Mouse (Mus musculus): Measurements from ENCODE around the gene Hdgf. TPM values are rescaled to one million over a fixed set of nuclear protein-coding genes. Genes with fewer than 3 reads are reported as not detected.

Gene Hdgf
- polyA plus RNA-seq, 1 experiment = 200 TPM

- Histone ChIP-seq H3K27me3 (ENCODE audit: control insufficient read depth, insufficient read depth, insufficient read length) (no peaks in the 10 kb centered on the region), H3ac (ENCODE audit: control insufficient read depth, insufficient read length) (peak overlapping the region; percentile 39), H3K79me2 (ENCODE audit: control insufficient read depth, insufficient read depth) (peaks cover 53% of the 10 kb centered on the region), H3K4me2 (ENCODE audit: low read depth) (peak overlapping the region; percentile 89), H3K4me3 (peak overlapping the region; percentile 95), H3K36me3 (ENCODE audit: control insufficient read depth, insufficient read depth) (peaks cover 12% of the 10 kb centered on the region)
- TF ChIP-seq MYOD1 (IDR thresholded peaks at IDR 0.05; ENCODE audit: control insufficient read depth in 1 of 3, insufficient read length in 2 of 3, low read depth in 2 of 3) (no peak), CEBPB (IDR thresholded peaks at IDR 0.05; ENCODE audit: insufficient read depth, poor library complexity, severe bottlenecking) (no peak), USF1 (IDR thresholded peaks at IDR 0.05; ENCODE audit: low read depth) (no peak), SRF (IDR thresholded peaks at IDR 0.05; ENCODE audit: control insufficient read depth, insufficient read length, low read depth) (no peak), MAX (IDR thresholded peaks at IDR 0.05; ENCODE audit: low read depth) (no peak), TCF12 (IDR thresholded peaks at IDR 0.05; ENCODE audit: insufficient read depth, poor library complexity, severe bottlenecking) (no peak), REST (IDR thresholded peaks at IDR 0.05; ENCODE audit: insufficient read depth, insufficient read length) (no peak), E2F4 (IDR thresholded peaks at IDR 0.05; ENCODE audit: insufficient read depth) (no peak), MYOG (IDR thresholded peaks at IDR 0.05; ENCODE audit: control insufficient read depth in 1 of 3, insufficient read depth in 1 of 3, insufficient read length in 2 of 3, low read depth in 2 of 3) (no peak), TCF3 (IDR thresholded peaks at IDR 0.05; ENCODE audit: insufficient read length, low read depth) (no peak), POLR2AphosphoS2 (IDR thresholded peaks at IDR 0.05; ENCODE audit: insufficient read length, low read depth) (no peak), POLR2A (IDR thresholded peaks at IDR 0.05; ENCODE audit: insufficient read length, low read depth) (no peak)
These were observed 21.8 kb upstream of the Hdgf start for GRCm38 (mm10) chr3:87884291-87884690.

GRCm38 (mm10) chr3:87884708-87885251 lies 21.3 kb upstream of the Hdgf start:
- H3K4me3 ChIP-seq = peak overlapping the region; percentile 95
- H3ac ChIP-seq (ENCODE audit: control insufficient read depth, insufficient read length) = peak overlapping the region; percentile 39
- no peak for TF ChIP-seq MYOD1 (IDR thresholded peaks at IDR 0.05; ENCODE audit: control insufficient read depth in 1 of 3, insufficient read length in 2 of 3, low read depth in 2 of 3)
- TF ChIP-seq POLR2AphosphoS2 (IDR thresholded peaks at IDR 0.05; ENCODE audit: insufficient read length, low read depth) = no peak
- TF ChIP-seq E2F4 (IDR thresholded peaks at IDR 0.05; ENCODE audit: insufficient read depth) = no peak
- TF ChIP-seq SRF (IDR thresholded peaks at IDR 0.05; ENCODE audit: control insufficient read depth, insufficient read length, low read depth) = no peak
- no peak for TF ChIP-seq REST (IDR thresholded peaks at IDR 0.05; ENCODE audit: insufficient read depth, insufficient read length)
- no peak for TF ChIP-seq POLR2A (IDR thresholded peaks at IDR 0.05; ENCODE audit: insufficient read length, low read depth)
- TF ChIP-seq TCF3 (IDR thresholded peaks at IDR 0.05; ENCODE audit: insufficient read length, low read depth) = no peak
- no peak for TF ChIP-seq USF1 (IDR thresholded peaks at IDR 0.05; ENCODE audit: low read depth)
- no peak for TF ChIP-seq TCF12 (IDR thresholded peaks at IDR 0.05; ENCODE audit: insufficient read depth, poor library complexity, severe bottlenecking)
- no peak for TF ChIP-seq MYOG (IDR thresholded peaks at IDR 0.05; ENCODE audit: control insufficient read depth in 1 of 3, insufficient read depth in 1 of 3, insufficient read length in 2 of 3, low read depth in 2 of 3)
- TF ChIP-seq CEBPB (IDR thresholded peaks at IDR 0.05; ENCODE audit: insufficient read depth, poor library complexity, severe bottlenecking) = no peak
- TF ChIP-seq MAX (IDR thresholded peaks at IDR 0.05; ENCODE audit: low read depth) = no peak
- peaks cover 11% of the 10 kb centered on the region for H3K36me3 ChIP-seq (ENCODE audit: control insufficient read depth, insufficient read depth)
- H3K79me2 ChIP-seq (ENCODE audit: control insufficient read depth, insufficient read depth) = peaks cover 51% of the 10 kb centered on the region
- no peaks in the 10 kb centered on the region for H3K27me3 ChIP-seq (ENCODE audit: control insufficient read depth, insufficient read depth, insufficient read length)
- H3K4me2 ChIP-seq (ENCODE audit: low read depth) = peak overlapping the region; percentile 89

GRCm38 (mm10) chr3:87885281-87886003 lies 20.7 kb upstream of the Hdgf start, which contains the start of gene Prcc:
Gene Prcc (minus strand): TSS chr3:87885608.
- TF ChIP-seq REST (IDR thresholded peaks at IDR 0.05; ENCODE audit: insufficient read depth, insufficient read length) (no peak), POLR2AphosphoS2 (IDR thresholded peaks at IDR 0.05; ENCODE audit: insufficient read length, low read depth) (no peak), MAX (IDR thresholded peaks at IDR 0.05; ENCODE audit: low read depth) (no peak)
- Histone ChIP-seq H3ac (ENCODE audit: control insufficient read depth, insufficient read length) (peak within 1 kb of the TSS; percentile 39), H3K79me2 (ENCODE audit: control insufficient read depth, insufficient read depth) (peaks cover 44% of the 10 kb centered on the region), H3K4me3 (peak within 1 kb of the TSS; percentile 95), H3K4me2 (ENCODE audit: low read depth) (peak within 1 kb of the TSS; percentile 89), H3K36me3 (ENCODE audit: control insufficient read depth, insufficient read depth) (peaks cover 5% of the 10 kb centered on the region), H3K27me3 (ENCODE audit: control insufficient read depth, insufficient read depth, insufficient read length) (no peaks in the 10 kb centered on the region)

- no peaks in the 10 kb centered on the region for H3K27me3 ChIP-seq (ENCODE audit: control insufficient read depth, insufficient read depth, insufficient read length)
- TF ChIP-seq MYOD1 (IDR thresholded peaks at IDR 0.05; ENCODE audit: control insufficient read depth in 1 of 3, insufficient read length in 2 of 3, low read depth in 2 of 3) (no peak), MYOG (IDR thresholded peaks at IDR 0.05; ENCODE audit: control insufficient read depth in 1 of 3, insufficient read depth in 1 of 3, insufficient read length in 2 of 3, low read depth in 2 of 3) (no peak), E2F4 (IDR thresholded peaks at IDR 0.05; ENCODE audit: insufficient read depth) (no peak), POLR2A (IDR thresholded peaks at IDR 0.05; ENCODE audit: insufficient read length, low read depth) (no peak), TCF3 (IDR thresholded peaks at IDR 0.05; ENCODE audit: insufficient read length, low read depth) (no peak), CEBPB (IDR thresholded peaks at IDR 0.05; ENCODE audit: insufficient read depth, poor library complexity, severe bottlenecking) (no peak), MAX (IDR thresholded peaks at IDR 0.05; ENCODE audit: low read depth) (no peak), POLR2AphosphoS2 (IDR thresholded peaks at IDR 0.05; ENCODE audit: insufficient read length, low read depth) (no peak), REST (IDR thresholded peaks at IDR 0.05; ENCODE audit: insufficient read depth, insufficient read length) (no peak), TCF12 (IDR thresholded peaks at IDR 0.05; ENCODE audit: insufficient read depth, poor library complexity, severe bottlenecking) (no peak), SRF (IDR thresholded peaks at IDR 0.05; ENCODE audit: control insufficient read depth, insufficient read length, low read depth) (no peak), USF1 (IDR thresholded peaks at IDR 0.05; ENCODE audit: low read depth) (no peak)
These were observed 20.1 kb upstream of the Hdgf start for GRCm38 (mm10) chr3:87886004-87886365.

More at GRCm38 (mm10) chr3:87886004-87886365, 20.1 kb upstream of the Hdgf start:
- Histone ChIP-seq H3K4me3 (peak overlapping the region; percentile 95), H3ac (ENCODE audit: control insufficient read depth, insufficient read length) (no peak overlapping the region), H3K79me2 (ENCODE audit: control insufficient read depth, insufficient read depth) (peaks cover 39% of the 10 kb centered on the region), H3K36me3 (ENCODE audit: control insufficient read depth, insufficient read depth) (no peaks in the 10 kb centered on the region), H3K4me2 (ENCODE audit: low read depth) (peak overlapping the region; percentile 73)
